ENCODE assay signal across 21 mouse cellular contexts in genomic region chr6:119013168-119014098, GRCm38 (mm10).
DNase-seq lines count a peak whose midpoint lies in the region; ATAC-seq lines count a peak whose summit lies in the region.
"Had no signal": no experiment of that assay in that cellular context is flagged by ENCODE, and none has a peak within 500 bp of the region (broad histone marks: within the 10 kb centered on the region; RNA-seq: fewer than 3 reads in every experiment).

No protein-coding gene starts in this region.

- H3K27ac ChIP-seq in heart, embryonic 12.5 days (ENCODE audit: poor library complexity, severe bottlenecking), result no peak overlapping the region
- H3K27ac ChIP-seq in liver, embryonic 15.5 days (replicated peaks), result peak overlapping the region; percentile 93
- H3K27ac ChIP-seq: left cerebral cortex, adult 2 months; limb, embryonic 13.5 days; midbrain, embryonic 15.5 days; neural tube, embryonic 12.5 days had no signal

- H3K9me3 ChIP-seq in heart, embryonic 12.5 days (replicated peaks), result no peaks in the 10 kb centered on the region
- H3K9me3 ChIP-seq in liver, embryonic 15.5 days (replicated peaks), result no peaks in the 10 kb centered on the region
- H3K9me3 ChIP-seq: limb, embryonic 13.5 days; midbrain, embryonic 15.5 days; neural tube, embryonic 12.5 days had no signal

- H3K4me2 ChIP-seq in heart, embryonic 12.5 days, result no peak overlapping the region
- H3K4me2 ChIP-seq in liver, embryonic 15.5 days, result peak overlapping the region; percentile 67
- H3K4me2 ChIP-seq: limb, embryonic 13.5 days; midbrain, embryonic 15.5 days; neural tube, embryonic 12.5 days had no signal

- peaks cover 55% of the 10 kb centered on the region for H3K4me1 ChIP-seq in heart, embryonic 12.5 days (replicated peaks)
- peaks cover 53% of the 10 kb centered on the region for H3K4me1 ChIP-seq in liver, embryonic 15.5 days (replicated peaks)
- H3K4me1 ChIP-seq: midbrain, embryonic 15.5 days had no signal

- no peaks in the 10 kb centered on the region for H3K27me3 ChIP-seq in heart, embryonic 12.5 days (replicated peaks)
- H3K27me3 ChIP-seq in liver, embryonic 15.5 days, result no peaks in the 10 kb centered on the region
- H3K27me3 ChIP-seq: limb, embryonic 13.5 days; midbrain, embryonic 15.5 days; neural tube, embryonic 12.5 days had no signal

- no peak overlapping the region for H3K9ac ChIP-seq in heart, embryonic 12.5 days
- H3K9ac ChIP-seq in liver, embryonic 15.5 days, result peak overlapping the region; percentile 68
- H3K9ac ChIP-seq: forebrain, postnatal 0 days; limb, embryonic 13.5 days; midbrain, embryonic 15.5 days; neural tube, embryonic 12.5 days had no signal

- peak; percentile 75; the same call in 1 of the 2 replicates for ATAC-seq in heart, embryonic 12.5 days (ENCODE audit: insufficient number of reproducible peaks, low FRiP score)
- peak; percentile 85 for ATAC-seq in erythroid progenitor cell, adult 5-6 weeks (replicated peaks; ENCODE audit: low FRiP score, poor library complexity, severe bottlenecking)
- peak; percentile 100 for ATAC-seq in liver, embryonic 15.5 days (ENCODE audit: insufficient read depth)
- ATAC-seq: forebrain, postnatal 0 days; inflammation-experienced regulatory T-cells, adult 6 months; midbrain, embryonic 15.5 days had no signal

- no peaks in the 10 kb centered on the region for H3K36me3 ChIP-seq in heart, embryonic 12.5 days
- H3K36me3 ChIP-seq in liver, embryonic 15.5 days (replicated peaks), result peaks cover 9% of the 10 kb centered on the region; the same call in 1 of the 2 replicates
- H3K36me3 ChIP-seq: limb, embryonic 13.5 days; midbrain, embryonic 15.5 days; neural tube, embryonic 12.5 days had no signal

- WGBS in heart, embryonic 12.5 days, result 53% methylated on average over 13 of the region's 13 CpGs
- 16% methylated on average over 13 of the region's 13 CpGs for WGBS in liver, embryonic 15.5 days (ENCODE audit: insufficient replicate concordance)

- no peak overlapping the region for H3K4me3 ChIP-seq in heart, embryonic 12.5 days
- H3K4me3 ChIP-seq in liver, embryonic 15.5 days (replicated peaks), result peak overlapping the region; percentile 66
- H3K4me3 ChIP-seq: left cerebral cortex, adult 2 months; limb, embryonic 13.5 days; midbrain, embryonic 15.5 days; neural tube, embryonic 12.5 days had no signal

- no peak for DNase-seq in heart, adult 18-20 months
- DNase-seq in MEL-GATA-1-ER (ENCODE audit: extremely low read depth, low read depth), result peak; percentile 86
- no peak for DNase-seq in cerebellum, postnatal 14 days
- DNase-seq in natural killer cell, adult 2 months (ENCODE audit: low spot score in 2 of 2), result no peak
- DNase-seq in adrenal gland, postnatal 36 days, result no peak
- DNase-seq: adrenal gland, postnatal 14 days; cerebellum, adult 11-12 months; embryo, embryonic 11 days; forebrain, postnatal 0 days; gastrocnemius, postnatal 10 days; heart, postnatal 36 days; lung, postnatal 36 days; right cerebral cortex, postnatal 4 days had no signal
